Mouse (Mus musculus) MEL (cell line): ENCODE results near the gene Tet3. TPM values are rescaled to one million over a fixed set of nuclear protein-coding genes. Genes with fewer than 3 reads are reported as not detected.

Experiments used
- DNase-seq: peaks from one replicate; pipeline ENCODE4 v3.0.0; 2011; ENCODE audit warnings: low read depth, low spot score
- H3K27ac ChIP-seq: 2 replicates; pipeline ENCODE4 v1.5.1; 2012; ENCODE audit warnings: low read depth, mild to moderate bottlenecking, control low read depth, low read length, moderate library complexity; ENCODE audit not compliant: control insufficient read depth
- H3K27me3 ChIP-seq, 2 experiments: fragments of 150-350 bp in 1 of 2; sonication (generic) in 1 of 2; 2 replicates each; pipeline ENCODE4 v1.6.1; 2012; ENCODE audit warnings: low read length in 2 of 2, mild to moderate bottlenecking in 2 of 2, improper control_type of control experiment in 1 of 2, moderate library complexity in 1 of 2; ENCODE audit not compliant: insufficient read depth in 2 of 2, control insufficient read depth in 1 of 2
- H3K36me3 ChIP-seq, 2 experiments: 2 replicates each; pipeline ENCODE4 v1.6.1; 2012 to 2014; ENCODE audit warnings: low read length in 2 of 2, improper control_type of control experiment in 1 of 2, inconsistent platforms in 1 of 2, mild to moderate bottlenecking in 1 of 2; ENCODE audit not compliant: insufficient read depth in 2 of 2, control insufficient read depth in 1 of 2
- H3K4me1 ChIP-seq, 2 experiments: fragments of 150-350 bp in 1 of 2; sonication (generic) in 1 of 2; 2 replicates each; pipeline ENCODE4 v1.6.1; 2012; ENCODE audit warnings: low read length in 2 of 2, improper control_type of control experiment in 1 of 2, mild to moderate bottlenecking in 1 of 2; ENCODE audit not compliant: insufficient read depth in 2 of 2, control insufficient read depth in 1 of 2
- H3K4me3 ChIP-seq, 2 experiments: fragments of 150-350 bp in 1 of 2; sonication (generic) in 1 of 2; 2 replicates each; pipeline ENCODE4 v1.5.1; 2012; ENCODE audit warnings: low read depth in 2 of 2, low read length in 2 of 2, mild to moderate bottlenecking in 2 of 2, moderate library complexity in 2 of 2, control low read depth in 1 of 2, improper control_type of control experiment in 1 of 2; ENCODE audit not compliant: control insufficient read depth in 1 of 2, insufficient read depth in 1 of 2
- H3K79me2 ChIP-seq: 2 replicates; pipeline ENCODE4 v1.6.1; 2012; ENCODE audit warnings: mild to moderate bottlenecking, low read length, moderate library complexity; ENCODE audit not compliant: control insufficient read depth, poor library complexity, insufficient read depth
- H3K9ac ChIP-seq: 2 replicates; pipeline ENCODE4 v1.6.1; 2012; ENCODE audit warnings: low read depth, mild to moderate bottlenecking, control low read depth, low read length, moderate library complexity; ENCODE audit not compliant: control insufficient read depth, poor library complexity, severe bottlenecking
- H3K9me3 ChIP-seq: fragments of 150-350 bp; sonication (generic); replicated peaks from 2 replicates; pipeline ENCODE4 v1.6.1; 2012; ENCODE audit warnings: mild to moderate bottlenecking, low read length, improper control_type of control experiment, moderate library complexity; ENCODE audit not compliant: insufficient read depth
- CHD2 ChIP-seq: IDR thresholded peaks from 2 replicates; pipeline ENCODE4 v1.6.1; 2011; ENCODE audit warnings: low read length, improper control_type of control experiment
- CTCF ChIP-seq, 3 experiments: IDR thresholded peaks in 2 of 3; conservative IDR thresholded peaks in 1 of 3; 2 replicates each; pipeline ENCODE4 v1.5.1; 2011 to 2012; ENCODE audit warnings: low read length in 3 of 3, low read depth in 2 of 3, mild to moderate bottlenecking in 2 of 3, improper control_type of control experiment in 1 of 3, inconsistent platforms in 1 of 3, mixed read lengths in 1 of 3, moderate library complexity in 1 of 3; ENCODE audit not compliant: control insufficient read depth in 1 of 3, insufficient read depth in 1 of 3, poor library complexity in 1 of 3, severe bottlenecking in 1 of 3
- E2F4 ChIP-seq: IDR thresholded peaks from 2 replicates; pipeline ENCODE4 v1.6.1; 2011; ENCODE audit warnings: low read depth, low read length, improper control_type of control experiment, borderline replicate concordance
- EP300 ChIP-seq, 2 experiments: IDR thresholded peaks; 2 replicates each; pipeline ENCODE4 v1.6.1; 2011; ENCODE audit warnings: improper control_type of control experiment in 2 of 2, low read length in 2 of 2, low read depth in 1 of 2, mild to moderate bottlenecking in 1 of 2
- GABPA ChIP-seq: IDR thresholded peaks from 2 replicates; pipeline ENCODE4 v1.6.1; 2012; ENCODE audit warnings: low read depth, mild to moderate bottlenecking, inconsistent platforms, low read length, improper control_type of control experiment, moderate library complexity
- GATA1 ChIP-seq: IDR thresholded peaks from 2 replicates; pipeline ENCODE4 v1.6.1; 2011; ENCODE audit warnings: low read depth, low read length, improper control_type of control experiment
- HCFC1 ChIP-seq: IDR thresholded peaks from 2 replicates; pipeline ENCODE4 v1.6.1; 2012; ENCODE audit warnings: low read depth, mild to moderate bottlenecking, inconsistent platforms, low read length, improper control_type of control experiment, moderate library complexity
- JUND ChIP-seq: IDR thresholded peaks from 2 replicates; pipeline ENCODE4 v1.6.1; 2011; ENCODE audit warnings: low read depth, mild to moderate bottlenecking, improper control_type of control experiment, low read length
- MAFK ChIP-seq: IDR thresholded peaks from 2 replicates; pipeline ENCODE4 v1.6.1; 2011; ENCODE audit warnings: low read depth, mild to moderate bottlenecking, low read length, improper control_type of control experiment, borderline replicate concordance
- MAX ChIP-seq: IDR thresholded peaks from 2 replicates; pipeline ENCODE4 v1.6.1; 2011; ENCODE audit warnings: low read length, improper control_type of control experiment
- MAZ ChIP-seq: IDR thresholded peaks from 2 replicates; pipeline ENCODE4 v1.6.1; 2012; ENCODE audit warnings: low read depth, mild to moderate bottlenecking, inconsistent platforms, low read length, improper control_type of control experiment
- MXI1 ChIP-seq: IDR thresholded peaks from 2 replicates; pipeline ENCODE4 v1.6.1; 2011; ENCODE audit warnings: mild to moderate bottlenecking, low read depth, low read length, improper control_type of control experiment
- MYB ChIP-seq: IDR thresholded peaks from 2 replicates; pipeline ENCODE4 v1.6.1; 2011; ENCODE audit warnings: mild to moderate bottlenecking, low read depth, low read length, improper control_type of control experiment
- NELFE ChIP-seq: IDR thresholded peaks from 2 replicates; pipeline ENCODE4 v1.6.1; 2011; ENCODE audit warnings: low read depth, low read length, improper control_type of control experiment
- NRF1 ChIP-seq: IDR thresholded peaks from 2 replicates; pipeline ENCODE4 v1.6.1; 2014; ENCODE audit warnings: low read depth, mild to moderate bottlenecking, inconsistent platforms, low read length, improper control_type of control experiment, moderate library complexity; ENCODE audit not compliant: poor library complexity, insufficient read depth, severe bottlenecking
- POLR2A ChIP-seq, 2 experiments: IDR thresholded peaks; 2 replicates each; pipeline ENCODE4 v1.6.1; 2011 to 2012; ENCODE audit warnings: low read length in 2 of 2, mild to moderate bottlenecking in 2 of 2, control low read depth in 1 of 2, improper control_type of control experiment in 1 of 2, low read depth in 1 of 2, moderate library complexity in 1 of 2; ENCODE audit not compliant: control insufficient read depth in 1 of 2, insufficient read depth in 1 of 2, poor library complexity in 1 of 2
- POLR2AphosphoS2 ChIP-seq: IDR thresholded peaks from 2 replicates; pipeline ENCODE4 v1.6.1; 2011; ENCODE audit warnings: low read length, improper control_type of control experiment
- POLR2AphosphoS5 ChIP-seq: IDR thresholded peaks from 2 replicates; pipeline ENCODE4 v1.6.1; 2012; ENCODE audit warnings: low read depth, borderline replicate concordance, mild to moderate bottlenecking, inconsistent platforms, low read length, moderate library complexity, mixed read lengths
- RAD21 ChIP-seq: IDR thresholded peaks from 2 replicates; pipeline ENCODE4 v1.6.1; 2011; ENCODE audit warnings: mild to moderate bottlenecking, low read depth, low read length, improper control_type of control experiment
- RCOR1 ChIP-seq: IDR thresholded peaks from 2 replicates; pipeline ENCODE4 v1.6.1; 2012; ENCODE audit warnings: low read depth, mild to moderate bottlenecking, inconsistent platforms, low read length, improper control_type of control experiment
- SIN3A ChIP-seq: IDR thresholded peaks from 2 replicates; pipeline ENCODE4 v1.6.1; 2012; ENCODE audit warnings: low read length, improper control_type of control experiment, inconsistent platforms
- SMC3 ChIP-seq: IDR thresholded peaks from 2 replicates; pipeline ENCODE4 v1.6.1; 2011; ENCODE audit warnings: low read depth, low read length, improper control_type of control experiment
- TAL1 ChIP-seq: IDR thresholded peaks from 2 replicates; pipeline ENCODE4 v1.6.1; 2012; ENCODE audit warnings: mild to moderate bottlenecking, inconsistent platforms, low read length, moderate library complexity, mixed read lengths
- TBP ChIP-seq: IDR thresholded peaks from 2 replicates; pipeline ENCODE4 v1.8.0; 2011; ENCODE audit warnings: low read depth, low read length, improper control_type of control experiment
- USF1 ChIP-seq: IDR thresholded peaks from 2 replicates; pipeline ENCODE4 v1.6.1; 2014; ENCODE audit warnings: low read depth, mild to moderate bottlenecking, inconsistent platforms, low read length, improper control_type of control experiment, moderate library complexity
- USF2 ChIP-seq, 2 experiments: IDR thresholded peaks; 2 replicates each; pipeline ENCODE4 v1.6.1; 2011 to 2012; ENCODE audit warnings: improper control_type of control experiment in 2 of 2, low read length in 2 of 2, borderline replicate concordance in 1 of 2, inconsistent platforms in 1 of 2, low read depth in 1 of 2, mild to moderate bottlenecking in 1 of 2; ENCODE audit not compliant: insufficient read depth in 1 of 2
- ZC3H11A ChIP-seq: IDR thresholded peaks from 2 replicates; pipeline ENCODE4 v1.6.1; 2012; ENCODE audit warnings: low read depth, mild to moderate bottlenecking, inconsistent platforms, low read length, improper control_type of control experiment
- ZNF384 ChIP-seq: IDR thresholded peaks from 2 replicates; pipeline ENCODE4 v1.6.1; 2012; ENCODE audit warnings: low read depth, mild to moderate bottlenecking, inconsistent platforms, low read length, improper control_type of control experiment
- polyA plus RNA-seq, 2 experiments: library from polyadenylated mRNA; stranded (reverse) in 1 of 2; unstranded in 1 of 2; fragments of >175 nt in 1 of 2; fragments of >200 nt in 1 of 2; gene quantifications; 2 replicates each; pipeline versions ENCODE4 v1.2.1 to v1.2.4; 2012; ENCODE audit warnings: low replicate concordance in 2 of 2, low read depth in 1 of 2; ENCODE audit not compliant: insufficient read length in 2 of 2, insufficient read depth in 1 of 2, missing spikeins in 1 of 2
- total RNA-seq: library from RNA; depleted of rRNA; stranded (reverse); fragments of 300-350 nt; gene quantifications from 2 replicates; pipeline ENCODE4 v1.2.3, GENCODE M21; 2012

Gene Tet3
- total and polyA plus RNA-seq, 3 experiments: 11.6 to 35.3 (median 22.9) TPM

DNA sequence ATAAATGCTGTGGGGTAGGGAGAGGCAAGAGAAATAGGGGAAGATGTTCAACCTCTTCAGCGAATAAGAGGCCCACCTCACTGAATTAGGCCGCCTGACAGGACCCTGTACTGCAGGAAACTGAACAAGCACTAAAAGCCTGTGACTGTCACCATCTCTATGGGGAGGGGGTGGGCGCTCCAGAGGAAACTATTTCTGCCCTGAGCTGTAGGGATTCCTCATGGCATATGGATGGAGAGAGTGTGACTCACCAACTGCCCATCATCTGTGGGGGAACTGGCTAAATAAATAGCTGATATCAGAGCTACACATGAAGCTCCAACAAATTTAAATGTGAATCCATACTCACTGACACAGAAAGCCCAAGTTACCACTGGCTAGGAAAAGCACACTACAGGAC lies 87.5 kb downstream of the Tet3 start:
- H3K9ac ChIP-seq: no peak overlapping the region
- no peak overlapping the region for H3K27ac ChIP-seq
- peaks cover 0 to 8% of the 10 kb centered on the region in 2 experiments; a peak in 2 of 4 replicates for H3K36me3 ChIP-seq
- no peaks in the 10 kb centered on the region for H3K79me2 ChIP-seq
- H3K27me3 ChIP-seq: no peaks in the 10 kb centered on the region
- DNase-seq: no peak
- TF ChIP-seq RCOR1 (no peak), HCFC1 (no peak), MXI1 (no peak), NRF1 (no peak), JUND (no peak), USF1 (no peak), NELFE (no peak), TBP (no peak), CTCF (IDR thresholded peaks at IDR 0.05 in 2 of 3, conservative IDR thresholded peaks at IDR 0.05 in 1 of 3; ENCODE audit: control insufficient read depth in 1 of 3, insufficient read depth in 1 of 3, low read depth in 2 of 3, low read length in 3 of 3, poor library complexity in 1 of 3, severe bottlenecking in 1 of 3) (no peak), SMC3 (no peak), POLR2AphosphoS5 (no peak), ZNF384 (no peak), MYB (no peak), MAZ (no peak), GABPA (no peak), POLR2A (IDR thresholded peaks at IDR 0.05; ENCODE audit: control insufficient read depth in 1 of 2, insufficient read depth in 1 of 2, low read depth in 1 of 2, low read length in 2 of 2, poor library complexity in 1 of 2) (no peak)
- H3K4me1 ChIP-seq: no peaks in the 10 kb centered on the region
- no peaks in the 10 kb centered on the region for H3K9me3 ChIP-seq
- H3K4me3 ChIP-seq: no peak overlapping the region

- no peaks in the 10 kb centered on the region for H3K27me3 ChIP-seq
- H3K9ac ChIP-seq: no peak overlapping the region
- no peak for DNase-seq
- no peak overlapping the region for H3K4me3 ChIP-seq
- no peaks in the 10 kb centered on the region for H3K9me3 ChIP-seq
- no peaks in the 10 kb centered on the region for H3K79me2 ChIP-seq
- H3K4me1 ChIP-seq: no peaks in the 10 kb centered on the region
- H3K27ac ChIP-seq: no peak overlapping the region
- peaks cover 0 to 5% of the 10 kb centered on the region in 2 experiments; a peak in 1 of 4 replicates for H3K36me3 ChIP-seq
- no peak for TF ChIP-seq TBP
- TF ChIP-seq SMC3: no peak
- no peak for TF ChIP-seq USF2 (IDR thresholded peaks at IDR 0.05; ENCODE audit: borderline replicate concordance in 1 of 2, insufficient read depth in 1 of 2, low read depth in 1 of 2, low read length in 2 of 2)
- TF ChIP-seq RAD21: no peak
- TF ChIP-seq MAZ: no peak
- no peak for TF ChIP-seq CHD2
- no peak for TF ChIP-seq SIN3A
- TF ChIP-seq E2F4: no peak
- no peak for TF ChIP-seq ZC3H11A
- no peak for TF ChIP-seq POLR2AphosphoS2
- TF ChIP-seq NRF1: no peak
- TF ChIP-seq EP300 (IDR thresholded peaks at IDR 0.05; ENCODE audit: low read depth in 1 of 2, low read length in 2 of 2): no peak
- no peak for TF ChIP-seq JUND
- TF ChIP-seq POLR2AphosphoS5: no peak
- no peak for TF ChIP-seq MAFK
- no peak for TF ChIP-seq ZNF384
- TF ChIP-seq TAL1: no peak
- no peak for TF ChIP-seq MAX
- no peak for TF ChIP-seq GATA1
Observed at GRCm38 (mm10) chr6:83370316-83370965, 88.4 kb downstream of the Tet3 start.
